Mouse (Mus musculus): Measurements from ENCODE around the gene Gpat2.

- TF ChIP-seq CTCF (IDR thresholded peaks at IDR 0.05; ENCODE audit: extremely low read depth, insufficient read length, insufficient replicate concordance, low read depth, low read length) (no peak), POLR2A (IDR thresholded peaks at IDR 0.05; ENCODE audit: low read depth, low read length) (no peak)
Measured at GRCm38 (mm10) chr2:127437697-127438096, 12.7 kb downstream of the Gpat2 start.

Data from small intestine, adult 2 months (tissue).